Mouse (Mus musculus) cerebellum, postnatal 25 days (tissue): ENCODE data around the gene Spryd4.
A peak's percentile ranks its signal among the peaks of the same experiment; 100 is the strongest.
"Not testable (repeated sequence)": the region's sequence is repeated elsewhere in the genome, so short reads cannot be mapped to it uniquely, and the experiment has no call there.

Source experiments
- DNase-seq, 2 experiments: peaks; one replicate each; pipeline ENCODE4 v3.0.0; 2021; ENCODE audit warnings: mixed read lengths in 2 of 2

The Spryd4 gene

GRCm38 (mm10) chr10:128185959-128186358 is 25.6 kb downstream of the Spryd4 start:
- DNase-seq = peak; percentile 81 to 89

- DNase-seq = no peak
These were observed 26.2 kb downstream of the Spryd4 start for GRCm38 (mm10) chr10:128185277-128185940.

DNA sequence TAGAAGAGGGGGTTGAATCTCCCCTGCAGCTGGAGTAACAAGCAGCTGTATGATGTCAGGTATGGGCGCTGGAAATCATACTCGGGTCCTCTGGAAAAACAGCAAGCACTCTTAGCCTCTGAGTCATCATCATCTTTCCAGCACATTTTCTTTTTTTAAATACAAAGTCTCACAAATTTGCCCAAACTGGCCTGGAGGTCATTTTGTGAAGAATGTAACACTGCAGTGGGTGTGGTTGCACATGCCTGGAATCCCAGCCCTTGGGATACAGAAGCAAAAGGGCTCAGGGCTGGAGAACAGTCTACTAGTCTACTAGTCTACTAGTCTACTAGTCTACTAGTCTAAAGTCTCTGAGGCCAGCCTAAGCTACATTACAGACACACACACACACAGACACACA is 27.3 kb downstream of the Spryd4 start:
- no peak for DNase-seq

DNA sequence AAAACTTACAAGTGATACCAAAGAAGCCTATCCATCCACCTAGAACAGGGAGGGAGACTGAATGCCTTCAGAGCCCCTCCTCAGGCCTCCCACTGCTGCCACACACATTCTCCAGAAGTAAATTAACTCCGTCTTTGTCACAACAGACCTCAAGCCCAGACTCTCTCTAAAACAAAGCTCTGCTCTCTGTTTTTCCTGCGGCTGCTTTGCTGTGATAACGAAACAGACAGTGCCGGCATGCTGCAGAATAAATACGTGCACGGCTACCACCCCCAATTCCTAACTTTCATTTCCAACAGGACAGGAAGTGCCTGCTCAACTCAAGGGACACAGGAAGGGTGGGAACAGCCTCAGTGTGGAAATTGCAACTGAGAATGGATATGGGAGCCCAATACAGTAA is 31.6 kb downstream of the Spryd4 start, which contains the start of gene Rbms2:
Gene Rbms2 (minus strand): TSS at position 309 of the 400 bp plus-strand sequence.
- no peak for DNase-seq

- DNase-seq = no peak
These were observed 34.3 kb downstream of the Spryd4 start for GRCm38 (mm10) chr10:128177316-128177715.

- peak; percentile 67 to 82 for DNase-seq
These were observed 35.4 kb downstream of the Spryd4 start for GRCm38 (mm10) chr10:128175996-128176755.

- DNase-seq = no peak
These were observed 36.3 kb downstream of the Spryd4 start for GRCm38 (mm10) chr10:128175302-128175701.

DNA sequence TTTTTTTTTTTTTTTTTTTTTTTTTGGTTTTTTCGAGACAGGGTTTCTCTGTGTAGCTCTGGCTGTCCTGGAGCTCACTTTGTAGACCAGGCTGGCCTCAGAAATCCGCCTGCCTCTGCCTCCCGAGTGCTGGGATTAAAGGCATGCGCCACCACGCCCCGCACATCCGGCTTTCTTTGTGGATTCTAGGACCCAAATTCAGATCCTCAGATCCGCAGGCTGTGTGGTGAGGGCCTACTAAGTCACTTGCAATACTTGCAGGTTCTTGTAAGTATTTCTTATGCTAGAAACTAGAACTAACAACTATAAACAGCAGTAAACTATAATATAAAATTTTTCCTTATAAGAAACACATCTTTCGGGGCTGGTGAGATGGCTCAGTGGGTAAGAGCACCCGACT is 40.3 kb downstream of the Spryd4 start:
- not testable (repeated sequence) for DNase-seq

- DNase-seq = no peak
These were observed 44.5 kb downstream of the Spryd4 start for GRCm38 (mm10) chr10:128167091-128167490.

DNA sequence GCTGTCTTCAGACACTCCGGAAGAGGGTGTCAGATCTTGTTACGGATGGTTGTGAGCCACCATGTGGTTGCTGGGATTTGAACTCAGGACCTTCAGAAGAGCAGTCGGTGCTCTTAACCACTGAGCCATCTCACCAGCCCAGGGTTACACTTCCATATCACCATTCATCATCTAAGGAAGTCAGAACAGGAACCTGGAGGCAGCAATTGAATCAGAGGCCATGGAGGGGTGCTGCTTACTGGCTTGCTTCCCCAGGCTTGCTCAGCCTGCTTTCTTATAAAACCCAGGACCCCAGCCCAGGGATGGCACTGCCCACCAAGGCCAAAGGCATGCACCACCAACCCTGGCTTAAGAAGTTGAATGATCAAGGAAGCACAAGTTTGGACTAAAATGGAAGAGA is 45.9 kb downstream of the Spryd4 start:
- DNase-seq = not testable (repeated sequence)
